Mouse (Mus musculus): Measurements from ENCODE around the gene Arhgap44. TPM values are rescaled to one million over a fixed set of nuclear protein-coding genes. Genes with fewer than 3 reads are reported as not detected.

Gene Arhgap44
- polyA plus RNA-seq, 1 experiment from 2014 or later: 6.3 TPM

- Histone ChIP-seq H3K27ac (no peak overlapping the region), H3K9me3 (replicated peaks; ENCODE audit: low read length) (no peaks in the 10 kb centered on the region), H3K36me3 (ENCODE audit: insufficient read depth, low read length) (no peaks in the 10 kb centered on the region), H3K4me2 (ENCODE audit: low read length) (no peak overlapping the region), H3K4me1 (replicated peaks; ENCODE audit: insufficient read depth, low read length) (no peaks in the 10 kb centered on the region), H3K27me3 (ENCODE audit: insufficient read depth, low read length) (no peaks in the 10 kb centered on the region), H3K4me3 (replicated peaks; ENCODE audit: low read depth, low read length) (no peak overlapping the region), H3K9ac (ENCODE audit: low read depth, low read length) (no peak overlapping the region)
- no peak for ATAC-seq (replicated peaks; ENCODE audit: low FRiP score, low read depth)
- TF ChIP-seq CTCF (IDR thresholded peaks at IDR 0.05; ENCODE audit: low read depth): no peak
- no peak for DNase-seq (ENCODE audit: low spot score)
- WGBS: 64% methylated on average over 4 of the region's 4 CpGs
Observed at GRCm38 (mm10) chr11:65142838-65143417, 19.8 kb downstream of the Arhgap44 start.

- no peaks in the 10 kb centered on the region for H3K9me3 ChIP-seq (replicated peaks; ENCODE audit: low read length)
- no peak for TF ChIP-seq CTCF (IDR thresholded peaks at IDR 0.05; ENCODE audit: low read depth)
- H3K36me3 ChIP-seq (ENCODE audit: insufficient read depth, low read length): no peaks in the 10 kb centered on the region
- DNase-seq (ENCODE audit: low spot score) (no peak), ATAC-seq (replicated peaks; ENCODE audit: low FRiP score, low read depth) (no peak)
- WGBS: 81% methylated on average over 3 of the region's 3 CpGs
- H3K27me3 ChIP-seq (ENCODE audit: insufficient read depth, low read length): no peaks in the 10 kb centered on the region
- no peak overlapping the region for H3K4me2 ChIP-seq (ENCODE audit: low read length)
- no peak overlapping the region for H3K27ac ChIP-seq
- H3K9ac ChIP-seq (ENCODE audit: low read depth, low read length): no peak overlapping the region
- no peaks in the 10 kb centered on the region for H3K4me1 ChIP-seq (replicated peaks; ENCODE audit: insufficient read depth, low read length)
- H3K4me3 ChIP-seq (replicated peaks; ENCODE audit: low read depth, low read length): no peak overlapping the region
Observed at GRCm38 (mm10) chr11:65139030-65139429, 23.7 kb downstream of the Arhgap44 start.

GRCm38 (mm10) chr11:65137145-65137652 is 25.6 kb downstream of the Arhgap44 start:
- no peaks in the 10 kb centered on the region for H3K36me3 ChIP-seq (ENCODE audit: insufficient read depth, low read length)
- DNase-seq (ENCODE audit: low spot score) (no peak), ATAC-seq (replicated peaks; ENCODE audit: low FRiP score, low read depth) (no peak)
- H3K4me2 ChIP-seq (ENCODE audit: low read length): no peak overlapping the region
- H3K4me3 ChIP-seq (replicated peaks; ENCODE audit: low read depth, low read length): no peak overlapping the region
- WGBS: 76% methylated on average over 2 of the region's 2 CpGs
- H3K9me3 ChIP-seq (replicated peaks; ENCODE audit: low read length): no peaks in the 10 kb centered on the region
- TF ChIP-seq CTCF (IDR thresholded peaks at IDR 0.05; ENCODE audit: low read depth): no peak
- H3K27ac ChIP-seq: no peak overlapping the region
- H3K4me1 ChIP-seq (replicated peaks; ENCODE audit: insufficient read depth, low read length): no peaks in the 10 kb centered on the region
- H3K9ac ChIP-seq (ENCODE audit: low read depth, low read length): no peak overlapping the region
- H3K27me3 ChIP-seq (ENCODE audit: insufficient read depth, low read length): no peaks in the 10 kb centered on the region

GRCm38 (mm10) chr11:65135251-65135739 is 27.5 kb downstream of the Arhgap44 start:
- Histone ChIP-seq H3K4me3 (replicated peaks; ENCODE audit: low read depth, low read length) (no peak overlapping the region), H3K9ac (ENCODE audit: low read depth, low read length) (no peak overlapping the region), H3K36me3 (ENCODE audit: insufficient read depth, low read length) (no peaks in the 10 kb centered on the region), H3K27me3 (ENCODE audit: insufficient read depth, low read length) (no peaks in the 10 kb centered on the region), H3K27ac (no peak overlapping the region), H3K4me2 (ENCODE audit: low read length) (no peak overlapping the region), H3K9me3 (replicated peaks; ENCODE audit: low read length) (no peaks in the 10 kb centered on the region), H3K4me1 (replicated peaks; ENCODE audit: insufficient read depth, low read length) (no peaks in the 10 kb centered on the region)
- no peak for ATAC-seq (replicated peaks; ENCODE audit: low FRiP score, low read depth)
- TF ChIP-seq CTCF (IDR thresholded peaks at IDR 0.05; ENCODE audit: low read depth): no peak
- no peak for DNase-seq (ENCODE audit: low spot score)
- WGBS: 81% methylated on average over 8 of the region's 8 CpGs

GRCm38 (mm10) chr11:65133661-65134060 is 29.1 kb downstream of the Arhgap44 start:
- no peak overlapping the region for H3K4me3 ChIP-seq (replicated peaks; ENCODE audit: low read depth, low read length)
- DNase-seq (ENCODE audit: low spot score) (no peak), ATAC-seq (replicated peaks; ENCODE audit: low FRiP score, low read depth) (no peak)
- 91% methylated on average over 4 of the region's 4 CpGs for WGBS
- no peaks in the 10 kb centered on the region for H3K36me3 ChIP-seq (ENCODE audit: insufficient read depth, low read length)
- H3K4me2 ChIP-seq (ENCODE audit: low read length): no peak overlapping the region
- TF ChIP-seq CTCF (IDR thresholded peaks at IDR 0.05; ENCODE audit: low read depth): no peak
- H3K9me3 ChIP-seq (replicated peaks; ENCODE audit: low read length): no peaks in the 10 kb centered on the region
- no peaks in the 10 kb centered on the region for H3K27me3 ChIP-seq (ENCODE audit: insufficient read depth, low read length)
- H3K27ac ChIP-seq: no peak overlapping the region
- no peaks in the 10 kb centered on the region for H3K4me1 ChIP-seq (replicated peaks; ENCODE audit: insufficient read depth, low read length)
- H3K9ac ChIP-seq (ENCODE audit: low read depth, low read length): no peak overlapping the region

- Histone ChIP-seq H3K27me3 (ENCODE audit: insufficient read depth, low read length) (no peaks in the 10 kb centered on the region), H3K27ac (no peak overlapping the region), H3K4me3 (replicated peaks; ENCODE audit: low read depth, low read length) (no peak overlapping the region), H3K36me3 (ENCODE audit: insufficient read depth, low read length) (no peaks in the 10 kb centered on the region), H3K4me2 (ENCODE audit: low read length) (no peak overlapping the region), H3K9me3 (replicated peaks; ENCODE audit: low read length) (no peaks in the 10 kb centered on the region), H3K4me1 (replicated peaks; ENCODE audit: insufficient read depth, low read length) (peaks cover 22% of the 10 kb centered on the region), H3K9ac (ENCODE audit: low read depth, low read length) (no peak overlapping the region)
- no peak for ATAC-seq (replicated peaks; ENCODE audit: low FRiP score, low read depth)
- DNase-seq (ENCODE audit: low spot score): no peak
- TF ChIP-seq CTCF (IDR thresholded peaks at IDR 0.05; ENCODE audit: low read depth): peak; percentile 45
- 83% methylated on average over 4 of the region's 4 CpGs for WGBS
Observed at GRCm38 (mm10) chr11:65129110-65129509, 33.7 kb downstream of the Arhgap44 start.

All from kidney, postnatal 0 days (tissue).